Mouse (Mus musculus) midbrain, embryonic 16.5 days (tissue): ENCODE measurements at regions not wholly inside any gene's neighbourhood (a gene's known extent, or its start where the extent isn't known, plus 50 kb on each side); places are given as distances from the start of the nearest gene placed in this dataset.

ENCODE experiments used
- ATAC-seq: fragments of 200-750 bp; cut with Nextera tagmentation; 2 replicates; pipeline ENCODE4 v1.8.0; 2017; ENCODE audit warnings: moderate TSS enrichment
- H3K27ac ChIP-seq: fragments of 300-500 bp; sonication (generic); 2 replicates; pipeline ENCODE4 v1.5.1; 2014; ENCODE audit warnings: mild to moderate bottlenecking, low read length, mixed read lengths
- H3K27me3 ChIP-seq: fragments of 300-500 bp; sonication (generic); 2 replicates; pipeline ENCODE4 v1.6.1; 2014; ENCODE audit warnings: low read depth, low read length, mixed read lengths; ENCODE audit not compliant: control insufficient read depth, insufficient read depth
- H3K36me3 ChIP-seq: fragments of 300-500 bp; sonication (generic); 2 replicates; pipeline ENCODE4 v1.6.1; 2014; ENCODE audit warnings: mild to moderate bottlenecking, low read length, moderate library complexity, mixed read lengths; ENCODE audit not compliant: control insufficient read depth, insufficient read depth
- H3K4me1 ChIP-seq: fragments of 300-500 bp; sonication (generic); 2 replicates; pipeline ENCODE4 v1.6.1; 2014; ENCODE audit warnings: mild to moderate bottlenecking, low read length, mixed read lengths; ENCODE audit not compliant: control insufficient read depth, insufficient read depth
- H3K4me2 ChIP-seq: fragments of 300-500 bp; sonication (generic); 2 replicates; pipeline ENCODE4 v1.6.1; 2014; ENCODE audit warnings: mild to moderate bottlenecking, low read length, mixed read lengths
- H3K4me3 ChIP-seq: fragments of 300-500 bp; sonication (generic); 2 replicates; pipeline ENCODE4 v1.5.1; 2014; ENCODE audit warnings: low read depth, mild to moderate bottlenecking, low read length, moderate library complexity, mixed read lengths
- H3K9ac ChIP-seq: fragments of 300-500 bp; sonication (generic); 2 replicates; pipeline ENCODE4 v1.6.1; 2014; ENCODE audit warnings: low read depth, low read length, mixed read lengths
- H3K9me3 ChIP-seq: fragments of 300-500 bp; sonication (generic); replicated peaks from 2 replicates; pipeline ENCODE4 v1.6.1; 2014; ENCODE audit warnings: mild to moderate bottlenecking, low read length, mixed read lengths; ENCODE audit not compliant: control insufficient read depth, poor library complexity, severe bottlenecking
- WGBS: fragments of 180-500 bp; shearing (Covaris S2); extraction: QIAGEN DNeasy Blood & Tissue Kit; methylation state at CpG from one replicate; pipeline ENCODE4 v1.1.7; 2014; 5-methylcytosine and 5-hydroxymethylcytosine counted together

GRCm38 (mm10) chr10:125749031-125749585, 216.9 kb upstream of the Lrig3 start:
- 75% methylated on average over 6 of the region's 6 CpGs for WGBS
- no peak for ATAC-seq

DNA sequence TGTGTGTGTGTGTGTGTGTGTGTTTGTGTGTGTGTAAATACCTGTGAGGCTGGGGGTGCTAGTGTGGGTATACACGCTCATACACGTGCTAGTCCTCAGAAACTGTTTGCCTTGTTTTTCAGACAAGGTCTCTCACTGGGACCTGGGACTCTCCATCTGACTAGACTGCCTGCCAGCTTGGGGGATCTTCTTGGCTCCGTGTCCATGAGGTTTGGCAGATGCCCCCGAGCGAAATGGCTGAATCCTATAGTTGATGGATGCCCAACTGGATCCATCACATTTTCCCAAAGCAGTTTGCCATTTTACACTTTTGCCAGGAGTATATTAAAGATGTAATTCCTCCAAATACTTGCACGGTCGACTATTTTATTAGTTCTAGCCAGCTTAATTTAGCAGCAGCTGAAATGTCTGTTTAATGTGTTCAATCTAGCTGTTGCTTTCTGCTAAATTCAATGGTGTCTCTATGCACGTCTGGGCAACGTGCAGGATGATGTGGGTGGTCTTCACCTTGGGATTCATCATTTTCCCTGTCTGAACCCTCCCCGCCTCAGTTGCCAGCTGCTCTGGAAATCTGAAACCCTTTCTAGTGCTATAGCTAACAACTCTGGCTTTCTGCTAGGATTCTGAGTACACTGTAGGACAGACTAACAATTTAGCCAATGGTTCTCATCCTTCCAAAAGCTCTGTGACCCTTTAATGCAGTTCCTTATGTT, 213.3 kb upstream of the Lrig3 start:
- Histone ChIP-seq H3K27ac (no peak overlapping the region), H3K4me1 (no peaks in the 10 kb centered on the region), H3K9me3 (no peaks in the 10 kb centered on the region), H3K36me3 (no peaks in the 10 kb centered on the region), H3K27me3 (no peaks in the 10 kb centered on the region), H3K4me3 (no peak overlapping the region), H3K4me2 (no peak overlapping the region), H3K9ac (no peak overlapping the region)
- 81% methylated on average over 10 of the region's 10 CpGs for WGBS
- no peak for ATAC-seq

More at GRCm38 (mm10) chr10:125749031-125749585, 216.9 kb upstream of the Lrig3 start:
- no peaks in the 10 kb centered on the region for H3K9me3 ChIP-seq
- H3K9ac ChIP-seq = no peak overlapping the region
- no peaks in the 10 kb centered on the region for H3K36me3 ChIP-seq
- H3K27me3 ChIP-seq = no peaks in the 10 kb centered on the region
- H3K4me1 ChIP-seq = no peaks in the 10 kb centered on the region
- no peak overlapping the region for H3K4me3 ChIP-seq
- H3K4me2 ChIP-seq = no peak overlapping the region
- H3K27ac ChIP-seq = no peak overlapping the region

GRCm38 (mm10) chr10:125759171-125759570, 206.8 kb upstream of the Lrig3 start:
- Histone ChIP-seq H3K9me3 (peaks cover 10% of the 10 kb centered on the region; the same call in 1 of the 2 replicates), H3K4me1 (no peaks in the 10 kb centered on the region), H3K36me3 (no peaks in the 10 kb centered on the region), H3K4me3 (no peak overlapping the region), H3K4me2 (no peak overlapping the region), H3K27ac (no peak overlapping the region), H3K27me3 (no peaks in the 10 kb centered on the region), H3K9ac (no peak overlapping the region)
- ATAC-seq = no peak
- 94% methylated on average over 3 of the region's 3 CpGs for WGBS

DNA sequence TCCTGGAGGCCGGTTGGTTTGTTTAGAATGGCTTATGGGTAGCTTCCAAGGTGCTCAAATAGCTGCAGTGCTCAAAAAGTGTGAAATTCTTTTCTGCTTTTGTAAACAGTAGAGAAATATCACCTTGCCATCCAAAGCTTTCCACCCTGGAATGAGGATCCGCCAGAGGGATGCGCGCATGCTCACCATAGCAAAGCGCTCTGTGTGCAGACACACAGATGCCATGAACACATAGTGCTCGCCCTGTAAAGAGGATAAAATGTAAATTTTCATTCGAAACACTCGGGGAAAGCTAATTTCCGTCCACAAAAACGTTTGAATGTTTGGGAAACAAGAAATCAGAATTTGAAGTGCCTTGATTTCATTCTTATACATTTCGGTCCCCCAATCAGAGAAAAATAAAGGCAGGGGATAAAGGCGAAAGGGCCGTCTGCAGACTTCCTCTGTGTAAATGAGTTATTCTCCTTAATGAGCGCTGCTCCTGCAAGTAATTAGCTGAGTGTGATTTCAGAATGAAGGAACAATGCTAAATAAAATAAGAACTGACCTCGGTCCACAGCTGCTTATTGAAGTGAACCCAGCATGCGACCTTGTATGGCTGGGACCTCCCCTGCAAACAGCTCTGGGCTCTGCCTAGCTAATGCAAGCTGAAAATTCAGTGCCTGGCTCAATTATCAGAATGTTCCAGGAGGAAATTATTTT, 203.4 kb upstream of the Lrig3 start:
- Histone ChIP-seq H3K27me3 (no peaks in the 10 kb centered on the region), H3K9me3 (peaks cover 10% of the 10 kb centered on the region; the same call in 1 of the 2 replicates), H3K9ac (no peak overlapping the region), H3K4me3 (no peak overlapping the region), H3K4me1 (no peaks in the 10 kb centered on the region), H3K27ac (no peak overlapping the region), H3K36me3 (no peaks in the 10 kb centered on the region), H3K4me2 (no peak overlapping the region)
- ATAC-seq = no peak
- 69% methylated on average over 16 of the region's 16 CpGs for WGBS

GRCm38 (mm10) chr10:125764402-125765102, 201.4 kb upstream of the Lrig3 start:
- Histone ChIP-seq H3K9me3 (peaks cover 10% of the 10 kb centered on the region; the same call in 1 of the 2 replicates), H3K4me1 (no peaks in the 10 kb centered on the region), H3K27ac (no peak overlapping the region), H3K4me2 (no peak overlapping the region), H3K27me3 (no peaks in the 10 kb centered on the region), H3K36me3 (no peaks in the 10 kb centered on the region), H3K9ac (no peak overlapping the region), H3K4me3 (no peak overlapping the region)
- no peak for ATAC-seq
- WGBS = 68% methylated on average over 10 of the region's 10 CpGs

GRCm38 (mm10) chr10:125765103-125765820, 200.7 kb upstream of the Lrig3 start:
- Histone ChIP-seq H3K4me2 (no peak overlapping the region), H3K4me3 (no peak overlapping the region), H3K9ac (no peak overlapping the region), H3K27me3 (no peaks in the 10 kb centered on the region), H3K4me1 (no peaks in the 10 kb centered on the region), H3K36me3 (no peaks in the 10 kb centered on the region), H3K27ac (no peak overlapping the region), H3K9me3 (peaks cover 10% of the 10 kb centered on the region; the same call in 1 of the 2 replicates)
- no peak for ATAC-seq
- 81% methylated on average over 10 of the region's 10 CpGs for WGBS

GRCm38 (mm10) chr10:125768281-125768680, 197.7 kb upstream of the Lrig3 start:
- 56% methylated on average over 3 of the region's 3 CpGs for WGBS
- Histone ChIP-seq H3K4me1 (no peaks in the 10 kb centered on the region), H3K36me3 (no peaks in the 10 kb centered on the region), H3K9me3 (no peaks in the 10 kb centered on the region), H3K27ac (no peak overlapping the region), H3K4me2 (no peak overlapping the region), H3K4me3 (no peak overlapping the region), H3K9ac (no peak overlapping the region), H3K27me3 (no peaks in the 10 kb centered on the region)
- ATAC-seq = no peak

DNA sequence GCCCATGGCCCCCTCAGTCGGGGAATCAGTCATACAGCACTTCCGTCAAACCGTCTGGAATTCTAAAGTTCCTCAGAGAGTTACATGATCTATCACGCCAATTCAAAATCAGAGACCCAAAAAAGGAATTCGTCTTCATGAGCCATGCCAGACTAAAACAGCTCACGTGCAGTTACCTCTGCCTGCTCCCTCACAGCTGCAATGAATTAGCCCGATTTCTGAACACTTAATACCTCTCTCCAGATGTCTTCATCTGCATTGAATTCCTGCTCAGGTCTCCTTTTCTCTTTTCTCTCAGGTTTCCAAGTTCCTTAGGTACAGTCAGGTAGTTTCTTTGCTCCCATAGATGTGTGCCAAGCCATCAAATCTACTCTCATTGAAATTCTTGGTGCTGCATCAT, 192.4 kb upstream of the Lrig3 start:
- H3K4me2 ChIP-seq = no peak overlapping the region
- no peaks in the 10 kb centered on the region for H3K36me3 ChIP-seq
- no peaks in the 10 kb centered on the region for H3K9me3 ChIP-seq
- no peak overlapping the region for H3K27ac ChIP-seq
- WGBS = 86% methylated on average over 7 of the region's 7 CpGs
- no peak overlapping the region for H3K4me3 ChIP-seq
- no peak for ATAC-seq
- H3K27me3 ChIP-seq = no peaks in the 10 kb centered on the region
- no peaks in the 10 kb centered on the region for H3K4me1 ChIP-seq
- H3K9ac ChIP-seq = no peak overlapping the region
